10 mouse cellular contexts compared by ENCODE assay signal in the genomic region with DNA sequence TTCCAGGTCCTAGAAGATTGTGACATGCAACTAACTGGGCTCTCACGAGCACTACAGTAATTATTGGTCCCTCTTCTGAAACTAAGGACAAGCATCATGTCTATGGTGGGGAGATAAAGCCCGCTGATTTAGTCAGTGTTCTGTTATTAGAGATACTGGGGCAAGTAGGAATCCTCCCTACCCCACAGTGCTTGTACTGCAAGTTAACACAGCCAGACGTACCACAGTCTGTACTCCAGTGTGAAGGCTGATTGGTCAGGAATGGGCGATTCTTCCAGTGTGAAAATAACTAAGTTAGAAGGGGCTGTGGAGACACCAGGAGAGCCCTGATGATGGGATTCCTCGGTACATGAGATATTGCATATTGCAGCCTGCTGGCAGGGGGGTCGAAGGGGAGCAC. TPM values are rescaled to one million over a fixed set of nuclear protein-coding genes. Genes with fewer than 3 reads are reported as not detected.
A peak's percentile ranks its signal among the peaks of the same experiment; 100 is the strongest.
DNase-seq lines count a peak whose midpoint lies in the region; ATAC-seq and TF ChIP-seq lines count a peak whose summit lies in the region.
"Had no signal": no experiment of that assay in that cellular context is flagged by ENCODE, and none has a peak within 500 bp of the region (broad histone marks: within the 10 kb centered on the region; RNA-seq: fewer than 3 reads in every experiment).

No protein-coding gene starts in this region.

- DNase-seq in heart, adult 2 months = no peak
- no peak for DNase-seq in liver, adult 2 months (ENCODE audit: extremely low read depth, low read depth, low spot score)
- no peak for DNase-seq in liver
- DNase-seq in layer of hippocampus, adult 8-10 months (ENCODE audit: low spot score in 2 of 2) = no peak
- no peak for DNase-seq in cerebellum, postnatal 14 days

- peaks cover 6% of the 10 kb centered on the region for H3K36me3 ChIP-seq in heart, embryonic 11.5 days (ENCODE audit: control insufficient read depth, insufficient read depth, low read length)
- H3K36me3 ChIP-seq in heart, adult 2 months (ENCODE audit: control insufficient read depth, insufficient read depth, low read length) = no peaks in the 10 kb centered on the region
- H3K36me3 ChIP-seq in liver, adult 2 months (ENCODE audit: control insufficient read depth, insufficient read depth, low read length) = peaks cover 24% of the 10 kb centered on the region
- H3K36me3 ChIP-seq in intestine, postnatal 0 days (ENCODE audit: control insufficient read depth, insufficient read depth) = peaks cover 37% of the 10 kb centered on the region
- H3K36me3 ChIP-seq in small intestine, adult 2 months (ENCODE audit: control insufficient read depth, insufficient read depth, low read length) = peaks cover 31% of the 10 kb centered on the region

- 0 out of 2 replicates have a peak, but pooled peaks have one; percentile 16 for ATAC-seq in heart, embryonic 11.5 days (replicated peaks; ENCODE audit: insufficient number of reproducible peaks, low FRiP score, low TSS enrichment)
- ATAC-seq in intestine, postnatal 0 days = no peak

- no peak for TF ChIP-seq CTCF in heart, adult 2 months (IDR thresholded peaks at IDR 0.05)
- TF ChIP-seq CTCF in liver, adult 2 months (IDR thresholded peaks at IDR 0.05; ENCODE audit: low read depth, low read length) = no peak
- TF ChIP-seq CTCF in intestine, postnatal 0 days (IDR thresholded peaks at IDR 0.05; ENCODE audit: low read depth) = no peak
- no peak for TF ChIP-seq CTCF in small intestine, adult 2 months (IDR thresholded peaks at IDR 0.05; ENCODE audit: extremely low read depth, insufficient read length, insufficient replicate concordance, low read depth, low read length)

- no peak overlapping the region for H3K9ac ChIP-seq in heart, embryonic 11.5 days (ENCODE audit: low read depth, low read length)
- no peak overlapping the region for H3K9ac ChIP-seq in heart, adult 2 months (ENCODE audit: low read depth, low read length)
- H3K9ac ChIP-seq in liver, adult 2 months (ENCODE audit: low read depth, low read length) = no peak overlapping the region
- no peak overlapping the region for H3K9ac ChIP-seq in intestine, postnatal 0 days (ENCODE audit: low read depth, low read length)
- H3K9ac ChIP-seq: hindbrain, embryonic 13.5 days had no signal

- no peaks in the 10 kb centered on the region for H3K79me2 ChIP-seq in heart, adult 2 months (replicated peaks; ENCODE audit: control insufficient read depth, insufficient read depth, low read length)
- no peaks in the 10 kb centered on the region for H3K79me2 ChIP-seq in liver, adult 2 months (ENCODE audit: control insufficient read depth, insufficient read depth, low read length)

- H3K27ac ChIP-seq in heart, embryonic 11.5 days (ENCODE audit: low read depth, low read length) = peak overlapping the region; percentile 42; the same call in 1 of the 2 replicates
- H3K27ac ChIP-seq in heart, adult 2 months = no peak overlapping the region
- H3K27ac ChIP-seq in liver, adult 2 months (replicated peaks; ENCODE audit: insufficient read depth, low read depth, low read length) = 0 out of 2 replicates have a peak overlapping the region, but pooled peaks have one; percentile 2
- H3K27ac ChIP-seq in intestine, postnatal 0 days (ENCODE audit: low read depth, low read length) = peak overlapping the region; percentile 91
- H3K27ac ChIP-seq in small intestine, adult 2 months (ENCODE audit: insufficient read depth, low read depth, low read length) = peak overlapping the region; percentile 86
- H3K27ac ChIP-seq: hindbrain, embryonic 13.5 days; midbrain, embryonic 10.5 days had no signal

- 67% methylated on average over 6 of the region's 6 CpGs for WGBS in heart, embryonic 11.5 days (ENCODE audit: insufficient replicate concordance)
- WGBS in heart, adult 2 months = 69% methylated on average over 6 of the region's 6 CpGs
- 80% methylated on average over 6 of the region's 6 CpGs for WGBS in liver, adult 2 months
- WGBS in intestine, postnatal 0 days = 62% methylated on average over 6 of the region's 6 CpGs
- 48% methylated on average over 6 of the region's 6 CpGs for WGBS in small intestine, adult 2 months

- H3K9me3 ChIP-seq in heart, embryonic 11.5 days (replicated peaks; ENCODE audit: control insufficient read depth, low read length) = no peaks in the 10 kb centered on the region
- H3K9me3 ChIP-seq in intestine, postnatal 0 days (ENCODE audit: control insufficient read depth) = no peaks in the 10 kb centered on the region
- H3K9me3 ChIP-seq: hindbrain, embryonic 13.5 days; midbrain, embryonic 10.5 days had no signal

- no peak for TF ChIP-seq POLR2A in heart, adult 2 months (IDR thresholded peaks at IDR 0.05; ENCODE audit: insufficient read depth, low read depth, low read length)
- TF ChIP-seq POLR2A in liver, adult 2 months (IDR thresholded peaks at IDR 0.05; ENCODE audit: extremely low read depth, insufficient read depth, low read length) = no peak
- TF ChIP-seq POLR2A in small intestine, adult 2 months (IDR thresholded peaks at IDR 0.05; ENCODE audit: low read depth, low read length) = no peak

- H3K4me3 ChIP-seq in heart, embryonic 11.5 days (ENCODE audit: low read depth, low read length) = no peak overlapping the region
- no peak overlapping the region for H3K4me3 ChIP-seq in heart, adult 2 months
- H3K4me3 ChIP-seq in liver, adult 2 months (ENCODE audit: insufficient read depth, low read depth, low read length) = no peak overlapping the region
- H3K4me3 ChIP-seq in intestine, postnatal 0 days (ENCODE audit: low read depth, low read length) = no peak overlapping the region
- no peak overlapping the region for H3K4me3 ChIP-seq in small intestine, adult 2 months (ENCODE audit: low read depth, low read length)
- H3K4me3 ChIP-seq: hindbrain, embryonic 13.5 days; midbrain, embryonic 10.5 days had no signal

- no peak overlapping the region for H3K4me2 ChIP-seq in heart, embryonic 11.5 days
- peak overlapping the region; percentile 40 for H3K4me2 ChIP-seq in intestine, postnatal 0 days (replicated peaks; ENCODE audit: low read depth)
- H3K4me2 ChIP-seq: hindbrain, embryonic 13.5 days had no signal

- no peaks in the 10 kb centered on the region for H3K27me3 ChIP-seq in heart, embryonic 11.5 days (ENCODE audit: control insufficient read depth, insufficient read depth, low read length)
- no peaks in the 10 kb centered on the region for H3K27me3 ChIP-seq in heart, adult 2 months (ENCODE audit: control insufficient read depth, insufficient read depth, low read length)
- no peaks in the 10 kb centered on the region for H3K27me3 ChIP-seq in liver, adult 2 months (ENCODE audit: control insufficient read depth, insufficient read depth, low read length)
- H3K27me3 ChIP-seq in intestine, postnatal 0 days (replicated peaks; ENCODE audit: control insufficient read depth, insufficient read depth, low read length) = no peaks in the 10 kb centered on the region
- no peaks in the 10 kb centered on the region for H3K27me3 ChIP-seq in small intestine, adult 2 months (ENCODE audit: control insufficient read depth, insufficient read depth, low read length)
- H3K27me3 ChIP-seq: hindbrain, embryonic 13.5 days had no signal

- intact Hi-C loops in heart, adult 2 months (cut with DNase I) = loop anchor here (1.0 to 5.0 kb wide), 3 partner anchors 35 to 185 kb away; partner anchors contain the start of genes Tspo2 and Unc5cl

- peaks cover 17% of the 10 kb centered on the region for H3K4me1 ChIP-seq in heart, embryonic 11.5 days (ENCODE audit: control insufficient read depth, insufficient read depth, low read length)
- peaks cover 2% of the 10 kb centered on the region; the same call in 1 of the 2 replicates for H3K4me1 ChIP-seq in heart, adult 2 months (ENCODE audit: control insufficient read depth, insufficient read depth, low read length)
- peaks cover 6% of the 10 kb centered on the region for H3K4me1 ChIP-seq in liver, adult 2 months (ENCODE audit: control insufficient read depth, insufficient read depth, low read length)
- peaks cover 2% of the 10 kb centered on the region; the same call in 1 of the 2 replicates for H3K4me1 ChIP-seq in intestine, postnatal 0 days (replicated peaks; ENCODE audit: control insufficient read depth, insufficient read depth, low read length)
- H3K4me1 ChIP-seq in small intestine, adult 2 months (ENCODE audit: control insufficient read depth, insufficient read depth, insufficient read length, low read length) = peaks cover 16% of the 10 kb centered on the region; the same call in 1 of the 2 replicates
- H3K4me1 ChIP-seq: hindbrain, embryonic 13.5 days; midbrain, embryonic 10.5 days had no signal

- TF ChIP-seq EP300 in heart, adult 2 months (IDR thresholded peaks at IDR 0.05; ENCODE audit: insufficient read depth, low read depth, low read length) = no peak

RNA-seq across cellular contexts. Expression of gene Oard1, which starts 7.7 kb away (rescaled TPM):
- 47.4 and 48.0 TPM in 2 replicates for polyA plus RNA-seq in heart, embryonic 11.5 days (2014; fragmentation: Nextera tagmentation; extraction: Ambion mirVana)
- 10 to 100 TPM; 15.5 to 21.6 TPM for total RNA-seq in heart, adult 2 months (2021)
- polyA plus RNA-seq in heart, adult 2 months (2012; rRNA removed) = 8.6 and 20.5 TPM in 2 replicates
- total RNA-seq in liver, adult 2 months (2014; rRNA removed) = 20.9 and 25.0 TPM in 2 replicates
- 8.7 and 9.0 TPM in 2 replicates for polyA plus RNA-seq in liver, adult 2 months (2012; rRNA removed)
- polyA plus RNA-seq in intestine, postnatal 0 days (2015; fragmentation: Nextera tagmentation; extraction: Ambion mirVana) = 52.1 and 53.9 TPM in 2 replicates
- 3.5 and 4.1 TPM in 2 replicates for polyA plus RNA-seq in small intestine, adult 2 months (2012; rRNA removed)
- total RNA-seq in layer of hippocampus, adult 8-10 months (2022) = 10 to 100 TPM; 13.2 to 18.9 (median 16.0) TPM

RNA-seq across cellular contexts. Expression of gene Nfya, which starts 7.8 kb away (rescaled TPM):
- polyA plus RNA-seq in heart, embryonic 11.5 days (2014; fragmentation: Nextera tagmentation; extraction: Ambion mirVana) = 16.9 and 19.6 TPM in 2 replicates
- total RNA-seq in heart, adult 2 months (2021) = 10 to 100 TPM; 14.7 to 21.2 TPM
- 33.1 and 41.9 TPM in 2 replicates for polyA plus RNA-seq in heart, adult 2 months (2012; rRNA removed)
- 10.6 and 12.1 TPM in 2 replicates for total RNA-seq in liver, adult 2 months (2014; rRNA removed)
- polyA plus RNA-seq in liver, adult 2 months (2012; rRNA removed) = 11.0 and 16.3 TPM in 2 replicates
- polyA plus RNA-seq in intestine, postnatal 0 days (2015; fragmentation: Nextera tagmentation; extraction: Ambion mirVana) = 3.8 and 4.2 TPM in 2 replicates
- 36.2 and 36.4 TPM in 2 replicates for polyA plus RNA-seq in small intestine, adult 2 months (2012; rRNA removed)
- total RNA-seq in layer of hippocampus, adult 8-10 months (2022) = 10 to 100 TPM; 22.2 to 35.0 (median 27.9) TPM

RNA-seq across cellular contexts. Expression of gene Apobec2, which starts 15.2 kb away (rescaled TPM):
- polyA plus RNA-seq in heart, embryonic 11.5 days (2014; fragmentation: Nextera tagmentation; extraction: Ambion mirVana) = 213 and 216 TPM in 2 replicates
- total RNA-seq in heart, adult 2 months (2021) = 100 to 1,000 TPM; 222 to 256 TPM
- polyA plus RNA-seq in heart, adult 2 months (2012; rRNA removed) = 150 and 194 TPM in 2 replicates
- total RNA-seq in liver, adult 2 months (2014; rRNA removed) = 0.28 TPM in 1 of 2 replicates, not detected in the other
- polyA plus RNA-seq in liver, adult 2 months (2012; rRNA removed) = not detected in 2 replicates
- 2.6 TPM in 2 replicates for polyA plus RNA-seq in intestine, postnatal 0 days (2015; fragmentation: Nextera tagmentation; extraction: Ambion mirVana)
- 0.25 and 1.2 TPM in 2 replicates for polyA plus RNA-seq in small intestine, adult 2 months (2012; rRNA removed)
- under 1 TPM in 1 of 4 experiments, not detected in 3; 0.23 TPM for total RNA-seq in layer of hippocampus, adult 8-10 months (2022)

RNA-seq across cellular contexts. Expression of gene Tspo2, which starts 33.8 kb away (rescaled TPM):
- polyA plus RNA-seq in heart, embryonic 11.5 days (2014; fragmentation: Nextera tagmentation; extraction: Ambion mirVana) = 2.1 TPM in 2 replicates
- total RNA-seq in heart, adult 2 months (2021) = 1 to 10 TPM in 1 of 2 experiments, not detected in 1; 1.9 TPM
- 0.82 and 5.4 TPM in 2 replicates for polyA plus RNA-seq in heart, adult 2 months (2012; rRNA removed)
- not detected in 2 replicates for total RNA-seq in liver, adult 2 months (2014; rRNA removed)
- polyA plus RNA-seq in liver, adult 2 months (2012; rRNA removed) = 0.34 TPM in 1 of 2 replicates, not detected in the other
- polyA plus RNA-seq in intestine, postnatal 0 days (2015; fragmentation: Nextera tagmentation; extraction: Ambion mirVana) = 0.48 and 1.3 TPM in 2 replicates
- polyA plus RNA-seq in small intestine, adult 2 months (2012; rRNA removed) = 2.6 and 9.6 TPM in 2 replicates
- not detected for total RNA-seq in layer of hippocampus, adult 8-10 months (2022)

RNA-seq across cellular contexts. Expression of gene Unc5cl, which starts 37.2 kb away (rescaled TPM):
- polyA plus RNA-seq in heart, embryonic 11.5 days (2014; fragmentation: Nextera tagmentation; extraction: Ambion mirVana) = 0.17 and 0.23 TPM in 2 replicates
- total RNA-seq in heart, adult 2 months (2021) = under 1 TPM; 0.23 to 0.27 TPM
- polyA plus RNA-seq in heart, adult 2 months (2012; rRNA removed) = 0.21 TPM in 1 of 2 replicates, not detected in the other
- total RNA-seq in liver, adult 2 months (2014; rRNA removed) = 0.20 TPM in 1 of 2 replicates, not detected in the other
- polyA plus RNA-seq in liver, adult 2 months (2012; rRNA removed) = 0.05 and 0.43 TPM in 2 replicates
- 26.7 and 28.4 TPM in 2 replicates for polyA plus RNA-seq in intestine, postnatal 0 days (2015; fragmentation: Nextera tagmentation; extraction: Ambion mirVana)
- 52.1 and 88.3 TPM in 2 replicates for polyA plus RNA-seq in small intestine, adult 2 months (2012; rRNA removed)
- 1 to 10 TPM in 1 of 4 experiments, under 1 TPM in 3; 0.67 to 1.3 (median 0.80) TPM for total RNA-seq in layer of hippocampus, adult 8-10 months (2022)
- polyA plus RNA-seq: midbrain, embryonic 10.5 days had no signal

Comparison
In these comparisons a context has a peak if more than half of its experiments do, and no peak if none do; other contexts are left out.
1. RNA of gene Apobec2, which starts 15.2 kb away (polyA plus RNA-seq): 213 to 216 TPM in heart, embryonic 11.5 days and 150 to 194 TPM in heart, adult 2 months; 2.6 TPM in intestine, postnatal 0 days, 0.25 to 1.2 TPM in small intestine, adult 2 months and not detected in liver, adult 2 months; every median in the first group is over 10 times any median in the second.